Mouse (Mus musculus) layer of hippocampus, adult 8-10 months (tissue): ENCODE data around the gene Gpr83. TPM values are rescaled to one million over a fixed set of nuclear protein-coding genes. Genes with fewer than 3 reads are reported as not detected.

Experiments
- DNase-seq, 2 experiments: peaks; one replicate each; pipeline ENCODE4 v3.0.0; 2022; ENCODE audit warnings: low spot score in 2 of 2
- total RNA-seq, 4 experiments: library from RNA; stranded (reverse); gene quantifications; 2 replicates each; pipeline ENCODE4 v1.2.4; 2022

The Gpr83 gene
- total RNA-seq, result 10 to 100 TPM; 11.8 to 14.9 (median 13.7) TPM

DNA sequence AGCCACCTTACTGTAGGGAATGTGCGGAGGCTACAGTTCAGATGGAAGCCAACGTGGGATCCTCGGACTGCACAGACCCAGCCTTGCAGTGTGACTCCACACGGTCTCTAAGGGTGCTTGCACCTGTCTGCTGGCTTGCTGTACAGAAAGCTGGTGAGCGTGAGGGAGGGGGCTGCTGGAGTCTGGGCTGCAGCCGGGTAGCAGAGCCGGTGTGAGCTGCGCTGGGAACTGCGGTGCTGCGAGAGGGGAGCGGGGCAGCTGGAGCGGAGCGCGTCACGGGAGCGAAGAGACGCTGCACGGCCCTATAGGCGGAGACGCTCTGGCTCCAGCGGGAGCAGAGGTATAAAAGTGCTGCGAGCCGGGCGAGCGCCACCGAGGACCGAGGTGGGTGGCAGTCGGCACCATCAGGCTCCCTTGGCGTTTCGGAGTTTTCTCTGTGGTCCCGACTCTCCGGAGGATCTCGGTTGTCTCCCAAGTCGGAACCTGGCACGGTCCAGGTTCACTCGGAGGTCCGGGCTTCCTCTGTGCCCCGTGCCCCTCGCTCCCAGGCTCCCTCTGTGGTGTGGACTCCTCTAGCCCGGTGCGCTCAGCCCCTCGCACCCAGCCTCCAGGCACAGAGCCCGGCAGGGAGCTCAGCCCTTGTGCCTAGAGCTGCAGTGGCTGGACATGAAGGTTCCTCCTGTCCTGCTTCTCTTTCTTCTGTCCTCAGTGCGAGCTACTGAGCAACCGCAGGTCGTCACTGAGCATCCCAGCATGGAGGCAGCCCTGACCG is at the start of gene Gpr83:
TSS of gene Gpr83 (plus strand) at position 343 of the 772 bp plus-strand sequence.
- peak; percentile 29 to 34 for DNase-seq

DNA sequence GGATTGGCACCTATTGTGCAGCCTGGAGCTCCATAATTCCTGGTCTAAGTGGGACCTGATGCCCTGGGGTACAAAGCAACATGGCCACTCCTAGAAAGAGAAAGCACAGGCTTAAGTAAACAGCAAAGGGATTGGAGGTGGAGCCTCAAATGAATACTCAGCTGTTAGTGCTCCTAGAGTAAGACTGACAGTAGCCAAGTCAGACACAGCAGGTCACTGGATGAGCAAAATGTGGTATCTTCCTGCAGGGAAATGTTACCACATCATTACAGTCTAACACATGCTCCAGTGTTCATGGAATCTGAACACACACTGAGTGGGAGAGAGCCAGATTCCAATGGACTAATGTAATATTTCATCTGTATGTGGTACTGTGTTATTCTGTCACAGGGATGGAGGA is 38.6 kb upstream of the Gpr83 start:
- no peak for DNase-seq

- DNase-seq, result no peak
Measured at GRCm38 (mm10) chr9:14824840-14825239, 35.2 kb upstream of the Gpr83 start.

DNA sequence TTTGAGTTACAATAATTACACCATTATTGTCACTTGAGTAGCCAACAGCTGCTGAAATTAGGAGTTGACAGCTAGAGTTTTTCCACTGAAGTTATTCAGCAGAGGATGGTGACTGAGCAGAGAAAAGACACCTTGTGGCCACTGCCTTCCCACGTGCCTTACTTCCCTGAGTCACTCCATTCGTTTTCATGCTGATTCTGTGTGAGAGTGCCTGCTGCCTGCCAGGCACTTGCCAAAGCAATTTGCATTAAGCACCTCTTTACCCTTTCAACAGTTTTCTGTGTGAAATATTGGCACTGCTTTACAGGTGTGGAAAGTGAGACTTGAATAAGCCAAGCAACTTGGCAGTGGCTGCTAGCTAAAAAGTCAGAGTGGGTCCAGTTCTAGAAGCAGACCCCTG is 32.1 kb upstream of the Gpr83 start:
- no peak for DNase-seq

GRCm38 (mm10) chr9:14832046-14832445 is 28.0 kb upstream of the Gpr83 start:
- DNase-seq, result no peak

DNA sequence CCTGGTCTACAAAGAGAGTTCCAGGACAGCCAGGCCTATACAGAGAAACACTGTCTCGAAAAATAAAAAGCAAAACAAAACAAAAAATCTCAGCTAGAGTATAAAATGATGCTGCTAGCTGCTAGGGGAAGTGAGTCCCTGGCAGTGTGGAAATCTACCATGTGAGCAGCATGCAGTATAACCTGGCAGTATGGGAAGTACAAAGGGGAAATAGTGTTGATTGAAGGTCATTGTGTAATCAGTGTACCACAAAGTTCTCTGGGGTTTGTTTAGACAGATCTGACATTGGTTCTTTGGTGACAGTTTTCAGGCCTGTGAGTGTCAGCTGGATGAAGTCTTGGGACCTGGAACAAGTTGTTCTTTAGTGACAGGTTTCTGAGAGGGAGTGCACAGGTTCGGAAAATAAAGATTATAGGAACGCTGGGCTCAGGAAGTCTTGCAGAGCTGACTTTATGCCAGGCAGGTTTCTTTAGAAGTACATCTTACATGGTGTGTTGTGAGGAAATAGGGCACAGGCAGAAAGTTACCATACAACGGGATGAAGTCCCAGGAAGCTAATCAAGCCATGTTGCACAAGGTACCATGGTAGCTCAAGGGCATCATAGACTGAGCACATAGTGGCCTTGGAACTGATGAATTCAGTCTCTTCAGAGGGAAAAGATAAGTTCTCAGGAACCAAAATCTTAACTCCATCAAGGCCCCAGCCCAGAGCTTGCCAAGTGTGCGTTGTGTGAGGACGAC is 24.5 kb upstream of the Gpr83 start:
- no peak for DNase-seq

GRCm38 (mm10) chr9:14839527-14839926 is 20.5 kb upstream of the Gpr83 start:
- DNase-seq, result peak in 1 of 2 experiments; percentile 18

- no peak for DNase-seq
Measured at GRCm38 (mm10) chr9:14839970-14840369, 20.0 kb upstream of the Gpr83 start.

- no peak for DNase-seq
Measured at GRCm38 (mm10) chr9:14841878-14842761, 17.9 kb upstream of the Gpr83 start.

GRCm38 (mm10) chr9:14843311-14843857 is 16.6 kb upstream of the Gpr83 start:
- DNase-seq, result no peak

DNA sequence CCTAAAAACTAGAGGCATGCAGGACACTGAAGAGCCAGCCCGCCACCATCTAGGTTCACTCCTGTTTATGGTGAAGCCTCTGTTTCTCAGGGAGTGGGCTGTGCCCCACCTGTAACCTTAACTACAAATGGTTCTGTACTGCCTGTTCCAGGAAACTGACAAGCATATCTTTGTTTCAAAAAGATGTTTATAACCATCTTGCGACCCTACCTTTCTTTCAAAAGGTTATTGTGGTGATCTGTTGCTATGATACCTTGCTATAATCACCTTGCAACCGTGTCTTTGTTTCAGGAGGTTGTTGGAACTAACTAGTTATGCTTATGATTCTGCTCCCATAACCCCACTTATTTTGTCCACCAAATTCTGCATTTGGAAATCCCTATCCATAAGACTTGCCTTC is 16.1 kb upstream of the Gpr83 start:
- no peak for DNase-seq

- DNase-seq, result no peak
Measured at GRCm38 (mm10) chr9:14846428-14846827, 13.6 kb upstream of the Gpr83 start.

GRCm38 (mm10) chr9:14848267-14848935 is 11.6 kb upstream of the Gpr83 start:
- no peak for DNase-seq

DNA sequence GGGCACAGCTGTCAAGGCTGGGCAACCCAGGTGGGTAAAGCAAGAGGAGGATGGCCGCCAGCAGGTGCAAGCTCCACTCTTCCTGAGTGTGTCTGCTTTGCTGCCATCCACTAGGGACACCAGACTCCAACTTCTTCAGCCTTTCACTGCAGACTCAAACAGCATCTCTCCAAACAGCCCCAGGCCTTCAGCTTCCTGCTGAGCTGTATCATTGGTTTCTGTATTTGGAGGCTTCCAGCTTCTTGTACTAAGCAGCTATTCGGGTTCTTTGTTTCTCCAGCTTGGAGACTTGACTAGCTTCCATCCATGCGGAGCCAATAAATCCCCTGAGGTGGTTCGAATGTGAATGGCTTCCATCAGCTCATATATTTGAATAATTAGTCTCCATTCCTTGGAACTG is 5.4 kb upstream of the Gpr83 start:
- DNase-seq, result no peak

DNA sequence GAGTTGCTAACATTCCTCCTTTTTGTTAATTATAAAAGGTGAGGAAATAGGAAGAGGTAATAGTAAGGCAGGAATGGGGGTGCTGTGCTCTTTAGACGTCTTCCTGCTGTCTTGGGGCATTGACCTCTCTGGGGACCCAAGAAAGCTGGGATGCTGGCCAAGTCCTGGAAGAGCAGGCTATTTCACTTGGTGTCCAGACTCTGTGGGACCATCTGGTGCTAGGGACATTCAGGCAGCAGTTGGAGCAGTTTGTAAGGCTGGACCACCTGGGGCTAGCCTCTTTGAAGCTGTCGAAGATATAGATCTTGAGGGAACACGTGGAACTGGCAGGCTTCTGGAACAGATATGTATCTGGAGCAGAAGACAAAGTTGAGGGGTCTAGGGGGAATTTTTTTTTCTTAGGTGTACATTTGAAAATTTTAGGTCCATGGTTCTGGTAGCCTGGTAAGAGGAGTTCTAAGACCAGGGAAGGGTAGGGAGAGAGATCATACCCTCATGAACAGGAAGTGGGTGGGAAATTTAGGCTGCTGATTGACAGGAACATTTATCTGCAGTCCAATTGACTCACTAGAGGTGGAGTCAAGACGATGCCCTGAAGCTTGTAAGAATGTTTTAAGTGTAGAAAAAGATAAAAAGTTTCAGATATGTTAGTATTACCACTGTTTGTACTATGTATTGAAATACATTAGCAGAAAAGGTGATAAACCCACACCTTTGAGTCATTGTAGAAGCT is 2.9 kb upstream of the Gpr83 start:
- DNase-seq, result no peak

GRCm38 (mm10) chr9:14858170-14858706 is 1.8 kb upstream of the Gpr83 start:
- DNase-seq, result no peak

DNA sequence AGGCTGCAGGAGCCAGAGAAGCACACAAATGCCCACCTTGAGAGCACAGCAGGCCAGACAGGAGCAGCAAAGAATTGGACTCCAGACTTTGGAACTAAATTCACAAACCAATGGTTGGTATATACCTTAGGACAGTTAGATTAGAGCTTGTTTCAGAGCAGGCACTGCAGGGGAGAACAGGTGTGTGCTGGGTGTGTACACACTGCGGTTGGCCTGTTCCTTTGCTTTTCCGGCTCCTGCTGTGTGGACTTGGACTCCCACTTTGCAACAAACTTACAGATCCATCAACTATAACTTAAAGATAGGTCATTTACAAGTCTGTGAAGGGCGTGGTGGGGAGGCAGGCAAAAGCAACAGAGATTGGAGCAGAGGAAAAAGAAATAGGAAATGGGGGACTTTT is 1.2 kb upstream of the Gpr83 start:
- no peak for DNase-seq

GRCm38 (mm10) chr9:14863126-14863525 is 3.1 kb downstream of the Gpr83 start:
- no peak for DNase-seq

- DNase-seq, result no peak
Measured at GRCm38 (mm10) chr9:14864726-14865125, 4.7 kb downstream of the Gpr83 start.

DNA sequence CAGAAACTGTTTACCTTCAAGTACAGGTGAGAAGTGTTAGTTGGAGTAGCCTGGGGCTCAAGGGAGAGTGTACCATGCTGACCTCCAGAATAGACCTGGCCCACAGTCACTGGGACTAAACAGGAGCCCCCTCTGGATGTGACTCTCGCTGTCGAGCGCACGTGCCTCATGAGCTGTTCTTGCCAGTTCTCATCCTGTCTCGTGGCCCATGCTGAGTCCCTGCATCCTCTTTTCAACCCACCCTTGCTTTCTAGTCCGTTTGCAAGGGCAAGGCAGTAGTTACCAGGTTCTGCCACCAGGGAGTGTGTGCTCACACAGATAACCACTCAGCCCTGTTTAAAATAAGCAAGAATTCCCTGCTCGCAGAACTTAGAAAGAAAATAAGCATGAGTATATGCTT is 6.9 kb downstream of the Gpr83 start:
- DNase-seq, result peak in 1 of 2 experiments; percentile 62
